Mouse (Mus musculus) gastrocnemius, postnatal 14 days (tissue): ENCODE measurements around the gene Fxn. TPM values are rescaled to one million over a fixed set of nuclear protein-coding genes. Genes with fewer than 3 reads are reported as not detected.

Source experiments
- DNase-seq: peaks from one replicate; pipeline ENCODE4 v3.0.0; 2021; ENCODE audit warnings: mixed read lengths
- intact Hi-C: fragments of 180-260 bp; cut with DNase I; formaldehyde crosslinking; loops from one replicate; pipeline ENCODE4 v1.15.1; 2025; ENCODE audit warnings: low total_unique reads
- total RNA-seq, 2 experiments: library from RNA; stranded (reverse); gene quantifications; 2 replicates each; pipeline ENCODE4 v1.2.3; 2021

Fxn gene
- total RNA-seq, 2 experiments from 2014 or later: 19.8 to 20.8 TPM

DNA sequence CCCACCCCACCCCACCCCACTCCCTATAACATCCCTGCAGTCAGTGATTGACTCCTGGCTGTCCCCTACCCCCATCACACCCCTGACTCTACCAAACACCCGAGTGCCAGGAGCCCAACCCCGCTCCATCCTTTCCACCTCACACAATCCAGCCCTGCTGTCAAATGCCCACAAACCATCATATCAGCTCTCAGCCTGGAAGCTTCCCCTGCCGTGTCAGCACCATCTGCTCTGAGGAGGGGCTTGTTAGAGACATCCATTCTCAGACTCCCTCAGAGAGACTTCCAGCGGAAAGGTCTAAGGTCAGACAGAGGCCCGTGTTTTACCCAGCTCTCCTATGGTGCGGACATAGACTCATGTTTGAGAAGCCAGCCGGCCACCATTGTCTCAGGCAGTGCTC is 67.1 kb downstream of the Fxn start:
- no peak for DNase-seq
- intact Hi-C loops: loop anchor here (10.0 kb wide), 1 partner anchor 48 kb away; no protein-coding TSS in a partner anchor

- intact Hi-C loops: loop anchor here (10.0 kb wide), 1 partner anchor 48 kb away; no protein-coding TSS in a partner anchor
These were observed 67.7 kb downstream of the Fxn start for GRCm38 (mm10) chr19:24212552-24213249.

More at GRCm38 (mm10) chr19:24212552-24213249, 67.7 kb downstream of the Fxn start:
- no peak for DNase-seq

Other genes with a start within 250 kb of the Fxn start
- 10 to 100 TPM; 22.3 to 25.9 TPM for gene Fam189a2, start 249.6 kb downstream of the Fxn start, total RNA-seq
- 1 to 10 TPM; 7.0 to 8.8 TPM for gene Tjp2, start 55.6 kb downstream of the Fxn start, total RNA-seq
- gene Fam122a, start 196.8 kb upstream of the Fxn start, total RNA-seq: 10 to 100 TPM; 15.1 to 20.7 TPM